Mouse (Mus musculus) kidney, adult 18-20 months (tissue): ENCODE data around the gene Gm20873.
"Not testable (repeated sequence)": the region's sequence is repeated elsewhere in the genome, so short reads cannot be mapped to it uniquely, and the experiment has no call there.

ENCODE experiments used
- DNase-seq: peaks from one replicate; pipeline ENCODE4 v3.0.0; 2021

Gene Gm20873

DNA sequence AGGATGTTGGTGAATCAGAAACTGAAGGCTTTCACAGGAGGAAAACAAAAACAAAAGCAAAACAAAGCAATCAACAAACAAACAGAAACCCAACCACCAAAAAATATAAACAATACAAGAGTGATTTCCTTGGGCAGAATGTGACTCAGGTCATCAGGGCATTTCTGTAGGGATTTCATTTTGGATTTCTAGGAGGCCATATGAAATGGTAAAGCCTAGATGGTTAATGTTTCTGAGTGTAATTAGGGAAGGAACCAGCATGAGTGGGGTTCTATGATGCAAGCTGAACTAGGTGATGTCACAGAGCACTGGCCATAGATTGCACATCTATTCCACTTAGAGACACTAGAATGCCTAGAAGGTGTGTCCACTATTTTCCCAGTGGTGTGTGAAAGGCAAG lies at the start of gene Gm20873:
Gene Gm20873 (plus strand): TSS at position 301 of the 400 bp plus-strand sequence.
- DNase-seq = not testable (repeated sequence)

DNA sequence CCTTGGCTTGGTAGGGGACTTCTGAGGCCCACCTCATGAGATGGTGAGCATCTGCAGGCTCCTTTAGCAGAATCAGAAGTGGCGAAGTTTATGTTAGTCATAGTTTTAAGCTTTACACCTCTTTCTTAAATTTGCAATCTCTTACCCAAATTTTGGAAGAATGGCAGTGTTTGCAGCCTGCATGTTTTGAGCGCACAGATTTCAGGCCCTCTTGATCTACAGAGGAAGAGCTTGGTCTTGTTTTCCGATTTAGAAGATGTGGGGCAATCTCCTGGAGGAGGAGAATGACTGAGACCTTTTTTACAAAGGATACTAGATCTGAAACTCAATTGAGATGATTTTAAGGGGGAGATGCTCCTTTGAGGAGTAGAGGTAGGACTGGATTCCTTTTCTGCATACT lies 29.0 kb upstream of the Gm20873 start, which contains the start of gene Gm21746:
Gene Gm21746 (minus strand): TSS at position 101 of the 400 bp plus-strand sequence.
- not testable (repeated sequence) for DNase-seq
